Mouse (Mus musculus) lung, postnatal 0 days (tissue): ENCODE measurements at regions not wholly inside any gene's neighbourhood (a gene's known extent, or its start where the extent isn't known, plus 50 kb on each side); places are given as distances from the start of the nearest gene placed in this dataset.

Experiments
- CTCF ChIP-seq: IDR thresholded peaks from 2 replicates; pipeline ENCODE4 v1.5.1; 2016; ENCODE audit warnings: antibody characterized with exemption, mild to moderate bottlenecking
- EP300 ChIP-seq: IDR thresholded peaks from 2 replicates; pipeline ENCODE4 v1.6.1; 2016; ENCODE audit warnings: antibody characterized with exemption, mild to moderate bottlenecking, control low read depth

- TF ChIP-seq CTCF, result no peak
- no peak for TF ChIP-seq EP300
Measured at GRCm38 (mm10) chr7:134570176-134570810, 100.2 kb upstream of the Dock1 start.
